Mouse (Mus musculus): ENCODE results near the gene Fgfr2. TPM values are rescaled to one million over a fixed set of nuclear protein-coding genes. Genes with fewer than 3 reads are reported as not detected.

Fgfr2 gene
- polyA plus RNA-seq, 1 experiment from 2014 or later, result 133 TPM

DNA sequence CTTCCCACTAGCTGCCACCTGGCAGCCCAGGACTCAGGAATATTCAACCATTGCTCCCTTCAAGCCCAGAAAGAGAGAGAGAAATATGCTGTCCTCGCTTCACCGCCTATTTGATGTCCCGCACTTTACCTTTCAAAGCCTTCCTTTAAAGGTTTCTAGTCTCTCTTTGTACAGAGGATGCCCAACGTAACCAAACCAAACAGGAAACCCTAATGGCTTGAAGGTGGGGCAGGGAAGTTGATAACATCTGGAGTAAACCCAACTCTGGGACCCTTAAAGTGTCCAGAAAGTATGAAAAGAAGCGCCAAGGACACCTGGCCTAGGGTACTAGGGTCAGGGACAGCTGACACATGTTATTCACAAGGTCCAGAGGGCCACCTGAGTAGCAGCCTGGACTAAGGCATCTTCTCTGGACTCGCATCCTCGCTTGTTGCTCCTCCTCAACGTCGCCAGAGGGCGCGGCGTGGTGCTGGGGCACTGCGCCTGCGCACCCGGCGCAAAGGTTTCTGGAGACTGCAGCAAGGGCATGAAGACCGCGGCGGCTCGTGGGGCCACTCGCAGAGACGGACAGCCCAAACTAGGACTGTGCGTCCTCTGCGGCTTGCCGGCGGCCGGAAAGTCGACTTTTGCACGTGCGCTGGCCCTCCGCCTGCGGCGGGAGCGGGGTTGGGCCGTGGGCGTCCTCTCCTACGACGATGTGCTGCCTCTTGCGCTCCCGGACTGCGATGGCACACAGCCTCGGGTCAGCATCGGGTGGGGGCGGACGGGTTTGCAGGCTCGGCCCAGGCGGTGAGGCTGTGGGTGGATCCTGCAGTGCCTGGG lies 1752.3 kb downstream of the Fgfr2 start, which contains the start of gene Pstk:
Pstk (plus strand) TSS at position 494 of the 822 bp plus-strand sequence.
- H3K9me3 ChIP-seq (ENCODE audit: control insufficient read depth, low read length), result no peaks in the 10 kb centered on the region
- no peaks in the 10 kb centered on the region for H3K27me3 ChIP-seq (ENCODE audit: control insufficient read depth, insufficient read depth, low read length)
- peak within 1 kb of the TSS; percentile 55 for H3K4me2 ChIP-seq (replicated peaks; ENCODE audit: low read depth, low read length)
- H3K4me1 ChIP-seq (ENCODE audit: control insufficient read depth, insufficient read depth, low read length), result 0 out of 2 replicates have a peak, but pooled peaks cover 6% of the 10 kb centered on the region
- peak; percentile 97 for ATAC-seq (ENCODE audit: low FRiP score, low TSS enrichment)
- H3K36me3 ChIP-seq (ENCODE audit: control insufficient read depth, insufficient read depth, low read length), result peaks cover 4% of the 10 kb centered on the region; the same call in 1 of the 2 replicates
- WGBS, result 6% methylated on average over 46 of the region's 47 CpGs
- H3K27ac ChIP-seq (ENCODE audit: low read depth, low read length), result peak within 1 kb of the TSS; percentile 96
- peak within 1 kb of the TSS; percentile 93 for H3K9ac ChIP-seq (ENCODE audit: low read depth, low read length)
- peak within 1 kb of the TSS; percentile 60 for H3K4me3 ChIP-seq (ENCODE audit: low read length)

DNA sequence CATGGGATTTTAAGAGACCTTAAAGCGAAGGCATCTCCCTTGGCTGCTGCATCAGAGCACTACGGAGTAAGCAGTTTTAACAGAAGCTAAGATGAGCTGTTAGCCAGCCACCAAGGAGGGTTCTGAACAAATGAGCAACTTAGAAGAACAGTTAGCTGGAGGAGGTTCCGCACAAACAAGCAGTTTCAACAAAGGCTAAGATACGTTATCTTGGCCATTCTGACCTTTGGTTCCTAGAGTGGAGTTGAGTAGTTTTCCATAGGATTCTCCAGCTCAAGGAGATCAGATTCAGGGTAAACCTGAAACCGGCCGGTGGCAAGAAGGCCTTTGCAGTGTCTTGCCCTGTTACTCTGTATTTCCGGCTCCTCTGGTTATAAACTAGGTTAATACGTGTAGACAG lies 1759.0 kb downstream of the Fgfr2 start:
- Histone ChIP-seq H3K9ac (ENCODE audit: low read depth, low read length) (no peak overlapping the region), H3K4me1 (ENCODE audit: control insufficient read depth, insufficient read depth, low read length) (peaks cover 14% of the 10 kb centered on the region), H3K4me3 (ENCODE audit: low read length) (no peak overlapping the region), H3K4me2 (replicated peaks; ENCODE audit: low read depth, low read length) (no peak overlapping the region), H3K27me3 (ENCODE audit: control insufficient read depth, insufficient read depth, low read length) (no peaks in the 10 kb centered on the region), H3K36me3 (ENCODE audit: control insufficient read depth, insufficient read depth, low read length) (peaks cover 7% of the 10 kb centered on the region; the same call in 1 of the 2 replicates), H3K9me3 (ENCODE audit: control insufficient read depth, low read length) (no peaks in the 10 kb centered on the region), H3K27ac (ENCODE audit: low read depth, low read length) (no peak overlapping the region)
- ATAC-seq (ENCODE audit: low FRiP score, low TSS enrichment), result no peak
- WGBS, result 66% methylated on average over 8 of the region's 8 CpGs

DNA sequence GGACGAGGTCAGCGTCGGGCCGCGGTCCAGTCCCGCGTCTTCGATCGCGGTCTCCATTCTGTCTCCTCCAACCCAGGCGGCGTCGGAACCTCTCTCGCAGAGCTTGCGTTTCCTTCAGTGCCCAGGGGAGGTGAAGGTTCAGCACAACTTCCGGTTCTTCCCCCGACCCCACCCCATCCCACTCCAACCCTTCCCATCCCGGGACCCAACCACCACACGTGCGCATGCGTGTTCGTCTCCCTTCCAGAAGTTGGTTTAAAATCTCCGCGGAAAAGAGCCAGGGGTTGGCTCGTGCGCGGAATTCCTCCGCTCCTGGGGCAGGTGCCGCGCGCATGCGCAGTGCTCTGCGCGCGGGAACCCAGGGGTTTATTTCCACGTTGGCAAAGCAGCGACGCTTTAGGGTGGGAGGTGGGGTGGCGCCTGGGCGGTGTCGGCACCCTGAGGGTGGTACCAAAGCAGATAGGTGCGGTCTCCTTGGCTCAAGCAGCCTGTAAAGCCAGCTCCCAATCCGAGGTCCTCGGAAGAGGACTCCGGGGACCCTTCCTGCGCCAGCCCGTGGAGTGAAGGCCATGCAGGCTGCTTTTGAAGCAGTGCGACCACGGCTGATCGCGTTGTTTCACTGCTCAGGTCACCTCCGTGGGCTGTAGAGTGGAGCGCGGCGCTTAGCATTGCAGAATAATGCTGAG lies 1760.4 kb downstream of the Fgfr2 start, which contains the start of gene 2310057M21Rik:
2310057M21Rik (minus strand) TSS at position 145 of the 686 bp plus-strand sequence.
- Histone ChIP-seq H3K9me3 (ENCODE audit: control insufficient read depth, low read length) (no peaks in the 10 kb centered on the region), H3K4me2 (replicated peaks; ENCODE audit: low read depth, low read length) (peak within 1 kb of the TSS; percentile 87), H3K4me3 (ENCODE audit: low read length) (peak within 1 kb of the TSS; percentile 67), H3K9ac (ENCODE audit: low read depth, low read length) (peak within 1 kb of the TSS; percentile 84), H3K4me1 (ENCODE audit: control insufficient read depth, insufficient read depth, low read length) (peaks cover 14% of the 10 kb centered on the region), H3K27me3 (ENCODE audit: control insufficient read depth, insufficient read depth, low read length) (no peaks in the 10 kb centered on the region), H3K36me3 (ENCODE audit: control insufficient read depth, insufficient read depth, low read length) (peaks cover 15% of the 10 kb centered on the region; the same call in 1 of the 2 replicates), H3K27ac (ENCODE audit: low read depth, low read length) (peak within 1 kb of the TSS; percentile 93)
- ATAC-seq (ENCODE audit: low FRiP score, low TSS enrichment), result peak; percentile 98
- WGBS, result under 1% methylated on average over 53 of the region's 55 CpGs

DNA sequence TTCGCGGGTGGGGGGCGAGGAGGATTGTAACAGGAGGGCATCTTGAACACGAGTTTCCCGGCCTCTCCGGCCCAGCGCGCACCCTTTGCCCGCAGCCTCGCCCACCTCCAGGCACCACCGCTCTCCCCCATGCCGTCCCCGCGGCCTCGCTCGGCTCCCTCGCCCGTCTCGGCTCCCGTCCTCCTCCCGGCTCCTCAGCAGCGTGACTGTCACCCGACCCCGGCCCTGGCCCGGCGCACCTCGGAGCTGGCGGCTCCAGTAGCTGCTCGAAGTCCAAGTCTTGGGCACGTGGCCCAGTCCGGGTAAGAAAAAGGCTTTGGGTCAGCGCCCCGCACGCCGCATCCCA lies 1760.9 kb downstream of the Fgfr2 start:
- peak overlapping the region; percentile 87 for H3K4me2 ChIP-seq (replicated peaks; ENCODE audit: low read depth, low read length)

DNA sequence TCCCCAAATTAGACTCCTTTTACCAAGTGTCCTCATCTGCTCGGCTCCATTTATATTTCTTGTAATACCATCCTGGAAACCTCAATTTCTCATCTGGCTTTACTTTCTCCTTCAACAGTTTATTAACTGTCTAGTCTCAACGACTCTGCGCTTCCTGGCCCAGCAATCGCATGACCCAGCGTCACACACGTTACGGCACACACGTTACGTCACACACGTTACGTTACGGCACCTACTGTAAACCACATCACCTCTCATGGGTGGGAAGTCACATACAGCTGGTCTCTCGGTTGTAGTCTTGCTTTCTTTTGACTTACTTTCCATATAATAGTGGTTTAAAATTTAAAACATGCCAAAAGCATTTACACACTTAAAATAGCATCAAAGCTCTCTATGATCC lies 1767.0 kb downstream of the Fgfr2 start:
- no peak for ATAC-seq (ENCODE audit: low FRiP score, low TSS enrichment)
- no peak overlapping the region for H3K9ac ChIP-seq (ENCODE audit: low read depth, low read length)
- H3K27me3 ChIP-seq (ENCODE audit: control insufficient read depth, insufficient read depth, low read length), result no peaks in the 10 kb centered on the region
- no peak overlapping the region for H3K27ac ChIP-seq (ENCODE audit: low read depth, low read length)
- H3K4me2 ChIP-seq (replicated peaks; ENCODE audit: low read depth, low read length), result no peak overlapping the region
- WGBS, result 96% methylated on average over 13 of the region's 13 CpGs
- peaks cover 58% of the 10 kb centered on the region for H3K36me3 ChIP-seq (ENCODE audit: control insufficient read depth, insufficient read depth, low read length)
- no peaks in the 10 kb centered on the region for H3K9me3 ChIP-seq (ENCODE audit: control insufficient read depth, low read length)
- no peak overlapping the region for H3K4me3 ChIP-seq (ENCODE audit: low read length)
- H3K4me1 ChIP-seq (ENCODE audit: control insufficient read depth, insufficient read depth, low read length), result peaks cover 3% of the 10 kb centered on the region; the same call in 1 of the 2 replicates

More for the DNA sequence above, 1760.9 kb downstream of the Fgfr2 start:
- Histone ChIP-seq H3K36me3 (ENCODE audit: control insufficient read depth, insufficient read depth, low read length) (peaks cover 19% of the 10 kb centered on the region), H3K9me3 (ENCODE audit: control insufficient read depth, low read length) (no peaks in the 10 kb centered on the region), H3K4me3 (ENCODE audit: low read length) (peak overlapping the region; percentile 67), H3K4me1 (ENCODE audit: control insufficient read depth, insufficient read depth, low read length) (peaks cover 14% of the 10 kb centered on the region), H3K27me3 (ENCODE audit: control insufficient read depth, insufficient read depth, low read length) (no peaks in the 10 kb centered on the region), H3K27ac (ENCODE audit: low read depth, low read length) (peak overlapping the region; percentile 93; the same call in 1 of the 2 replicates), H3K9ac (ENCODE audit: low read depth, low read length) (peak overlapping the region; percentile 84)
- under 1% methylated on average over 35 of the region's 35 CpGs for WGBS
- ATAC-seq (ENCODE audit: low FRiP score, low TSS enrichment), result peak; percentile 78

DNA sequence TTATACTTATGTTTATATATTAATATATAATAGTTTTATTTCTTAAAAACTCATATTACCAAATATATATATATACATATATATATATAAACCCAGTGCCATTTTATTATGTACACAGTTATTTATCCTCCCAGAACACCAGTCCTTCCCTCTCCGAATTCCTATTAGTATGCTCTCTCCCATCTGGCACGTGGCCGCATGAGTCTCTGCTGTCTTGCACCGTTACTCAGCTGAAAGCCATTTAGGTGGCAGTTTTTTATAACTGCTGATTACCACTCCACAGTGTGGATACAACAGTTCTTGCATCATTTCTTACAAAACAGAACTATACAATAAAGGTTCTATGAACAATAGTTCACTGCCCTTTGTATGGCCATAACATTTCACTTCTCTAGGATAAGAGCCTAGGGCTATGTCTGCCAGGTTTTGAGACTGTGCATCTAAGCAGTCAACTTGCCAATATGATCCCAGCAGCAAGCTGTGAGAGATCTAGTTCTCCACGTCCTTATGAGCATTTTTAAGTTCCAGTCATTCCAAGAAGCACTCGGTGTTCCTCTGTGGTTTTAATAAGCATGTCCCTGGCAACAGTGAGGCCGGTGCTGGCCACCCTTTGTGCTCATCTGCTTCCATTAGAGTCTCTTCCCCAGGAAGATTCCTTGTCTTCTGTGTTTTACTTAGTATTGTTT lies 1777.2 kb downstream of the Fgfr2 start:
- peaks cover 61% of the 10 kb centered on the region for H3K36me3 ChIP-seq (ENCODE audit: control insufficient read depth, insufficient read depth, low read length)

DNA sequence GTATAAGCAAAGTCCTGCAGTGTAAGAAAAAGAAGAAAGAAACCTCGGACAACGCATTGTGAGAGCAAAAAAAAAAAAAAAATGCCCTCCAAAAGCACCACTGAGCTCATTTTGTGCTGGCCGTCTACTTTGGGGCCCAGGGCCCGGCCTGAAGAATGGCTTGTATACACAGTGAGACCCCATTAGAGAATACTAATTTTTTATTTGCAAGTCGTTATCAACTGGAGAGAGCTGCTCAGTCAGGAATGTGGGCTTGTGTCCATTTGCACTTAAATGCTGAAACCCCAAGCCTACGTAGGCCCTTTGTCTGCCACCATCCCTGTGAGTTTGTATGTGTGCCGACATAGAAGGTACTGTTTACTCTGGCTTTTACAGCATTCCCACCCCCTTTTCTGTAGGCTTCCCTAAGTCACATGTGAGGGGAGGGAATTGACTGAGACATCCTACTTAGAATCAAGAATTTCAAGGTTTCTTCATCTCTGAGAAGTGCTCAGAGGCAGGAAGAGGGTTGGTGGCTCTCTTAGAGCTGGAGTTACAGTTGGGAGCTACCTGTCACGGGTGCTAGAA lies 1785.6 kb downstream of the Fgfr2 start:
- Histone ChIP-seq H3K27ac (ENCODE audit: low read depth, low read length) (no peak overlapping the region), H3K9ac (ENCODE audit: low read depth, low read length) (no peak overlapping the region), H3K4me3 (ENCODE audit: low read length) (no peak overlapping the region), H3K36me3 (ENCODE audit: control insufficient read depth, insufficient read depth, low read length) (peaks cover 24% of the 10 kb centered on the region), H3K4me2 (replicated peaks; ENCODE audit: low read depth, low read length) (no peak overlapping the region), H3K27me3 (ENCODE audit: control insufficient read depth, insufficient read depth, low read length) (no peaks in the 10 kb centered on the region), H3K9me3 (ENCODE audit: control insufficient read depth, low read length) (no peaks in the 10 kb centered on the region), H3K4me1 (ENCODE audit: control insufficient read depth, insufficient read depth, low read length) (no peaks in the 10 kb centered on the region)
- no peak for ATAC-seq (ENCODE audit: low FRiP score, low TSS enrichment)
- 76% methylated on average over 8 of the region's 8 CpGs for WGBS

More for the DNA sequence above, 1777.2 kb downstream of the Fgfr2 start:
- Histone ChIP-seq H3K4me2 (replicated peaks; ENCODE audit: low read depth, low read length) (no peak overlapping the region), H3K4me1 (ENCODE audit: control insufficient read depth, insufficient read depth, low read length) (no peaks in the 10 kb centered on the region), H3K9ac (ENCODE audit: low read depth, low read length) (no peak overlapping the region), H3K27ac (ENCODE audit: low read depth, low read length) (no peak overlapping the region), H3K4me3 (ENCODE audit: low read length) (no peak overlapping the region), H3K27me3 (ENCODE audit: control insufficient read depth, insufficient read depth, low read length) (no peaks in the 10 kb centered on the region), H3K9me3 (ENCODE audit: control insufficient read depth, low read length) (no peaks in the 10 kb centered on the region)
- ATAC-seq (ENCODE audit: low FRiP score, low TSS enrichment), result no peak
- WGBS, result 89% methylated on average over 7 of the region's 7 CpGs

DNA sequence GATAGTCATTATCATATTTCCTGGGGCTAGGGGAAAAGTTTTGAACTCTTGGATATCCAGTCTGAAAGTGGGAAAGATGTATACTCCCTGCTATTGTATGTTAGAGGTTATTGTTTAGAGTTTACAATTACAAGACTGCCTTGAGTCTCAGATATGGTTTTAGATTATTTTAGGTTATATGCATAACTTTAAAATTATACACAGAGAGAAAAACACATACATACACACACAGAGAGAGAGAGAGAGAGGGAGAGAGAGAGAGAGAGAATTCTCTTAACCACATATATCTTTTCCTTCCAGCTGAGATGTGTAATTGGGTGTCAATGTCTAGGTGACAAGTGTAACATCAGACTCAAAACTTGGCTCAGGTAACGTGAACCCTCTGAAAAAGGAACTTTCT lies 1789.6 kb downstream of the Fgfr2 start, which contains the start of gene Fam24a:
Fam24a (plus strand) TSS at position 301 of the 400 bp plus-strand sequence.
- H3K27ac ChIP-seq (ENCODE audit: low read depth, low read length), result no peak within 1 kb of the TSS
- no peaks in the 10 kb centered on the region for H3K27me3 ChIP-seq (ENCODE audit: control insufficient read depth, insufficient read depth, low read length)
- no peak within 1 kb of the TSS for H3K4me2 ChIP-seq (replicated peaks; ENCODE audit: low read depth, low read length)
- H3K9ac ChIP-seq (ENCODE audit: low read depth, low read length), result no peak within 1 kb of the TSS
- peaks cover 2% of the 10 kb centered on the region; the same call in 1 of the 2 replicates for H3K36me3 ChIP-seq (ENCODE audit: control insufficient read depth, insufficient read depth, low read length)
- H3K9me3 ChIP-seq (ENCODE audit: control insufficient read depth, low read length), result no peaks in the 10 kb centered on the region
- 26% methylated on average over 1 of the region's 1 CpGs for WGBS
- ATAC-seq (ENCODE audit: low FRiP score, low TSS enrichment), result no peak
- H3K4me1 ChIP-seq (ENCODE audit: control insufficient read depth, insufficient read depth, low read length), result no peaks in the 10 kb centered on the region
- H3K4me3 ChIP-seq (ENCODE audit: low read length), result no peak within 1 kb of the TSS

Data from kidney, embryonic 14.5 days (tissue).